Mouse (Mus musculus) midbrain, embryonic 16.5 days (tissue): ENCODE results near the gene Sdc3. TPM values are rescaled to one million over a fixed set of nuclear protein-coding genes. Genes with fewer than 3 reads are reported as not detected.

Experiments used
- ATAC-seq: fragments of 200-750 bp; cut with Nextera tagmentation; 2 replicates; pipeline ENCODE4 v1.8.0; 2017; ENCODE audit warnings: moderate TSS enrichment
- H3K27ac ChIP-seq: fragments of 300-500 bp; sonication (generic); 2 replicates; pipeline ENCODE4 v1.5.1; 2014; ENCODE audit warnings: mild to moderate bottlenecking, low read length, mixed read lengths
- H3K27me3 ChIP-seq: fragments of 300-500 bp; sonication (generic); 2 replicates; pipeline ENCODE4 v1.6.1; 2014; ENCODE audit warnings: low read depth, low read length, mixed read lengths; ENCODE audit not compliant: control insufficient read depth, insufficient read depth
- H3K36me3 ChIP-seq: fragments of 300-500 bp; sonication (generic); 2 replicates; pipeline ENCODE4 v1.6.1; 2014; ENCODE audit warnings: mild to moderate bottlenecking, low read length, moderate library complexity, mixed read lengths; ENCODE audit not compliant: control insufficient read depth, insufficient read depth
- H3K4me1 ChIP-seq: fragments of 300-500 bp; sonication (generic); 2 replicates; pipeline ENCODE4 v1.6.1; 2014; ENCODE audit warnings: mild to moderate bottlenecking, low read length, mixed read lengths; ENCODE audit not compliant: control insufficient read depth, insufficient read depth
- H3K4me2 ChIP-seq: fragments of 300-500 bp; sonication (generic); 2 replicates; pipeline ENCODE4 v1.6.1; 2014; ENCODE audit warnings: mild to moderate bottlenecking, low read length, mixed read lengths
- H3K4me3 ChIP-seq: fragments of 300-500 bp; sonication (generic); 2 replicates; pipeline ENCODE4 v1.5.1; 2014; ENCODE audit warnings: low read depth, mild to moderate bottlenecking, low read length, moderate library complexity, mixed read lengths
- H3K9ac ChIP-seq: fragments of 300-500 bp; sonication (generic); 2 replicates; pipeline ENCODE4 v1.6.1; 2014; ENCODE audit warnings: low read depth, low read length, mixed read lengths
- H3K9me3 ChIP-seq: fragments of 300-500 bp; sonication (generic); replicated peaks from 2 replicates; pipeline ENCODE4 v1.6.1; 2014; ENCODE audit warnings: mild to moderate bottlenecking, low read length, mixed read lengths; ENCODE audit not compliant: control insufficient read depth, poor library complexity, severe bottlenecking
- WGBS: fragments of 180-500 bp; shearing (Covaris S2); extraction: QIAGEN DNeasy Blood & Tissue Kit; methylation state at CpG from one replicate; pipeline ENCODE4 v1.1.7; 2014; 5-methylcytosine and 5-hydroxymethylcytosine counted together
- polyA plus RNA-seq: library from polyadenylated mRNA; unstranded; fragments of >200 nt; fragmentation: Nextera tagmentation; extraction: Ambion mirVana; gene quantifications from 2 replicates; pipeline ENCODE4 v1.2.1, GENCODE M21; 2015

The Sdc3 gene
- polyA plus RNA-seq = 188 and 205 TPM in 2 replicates

DNA sequence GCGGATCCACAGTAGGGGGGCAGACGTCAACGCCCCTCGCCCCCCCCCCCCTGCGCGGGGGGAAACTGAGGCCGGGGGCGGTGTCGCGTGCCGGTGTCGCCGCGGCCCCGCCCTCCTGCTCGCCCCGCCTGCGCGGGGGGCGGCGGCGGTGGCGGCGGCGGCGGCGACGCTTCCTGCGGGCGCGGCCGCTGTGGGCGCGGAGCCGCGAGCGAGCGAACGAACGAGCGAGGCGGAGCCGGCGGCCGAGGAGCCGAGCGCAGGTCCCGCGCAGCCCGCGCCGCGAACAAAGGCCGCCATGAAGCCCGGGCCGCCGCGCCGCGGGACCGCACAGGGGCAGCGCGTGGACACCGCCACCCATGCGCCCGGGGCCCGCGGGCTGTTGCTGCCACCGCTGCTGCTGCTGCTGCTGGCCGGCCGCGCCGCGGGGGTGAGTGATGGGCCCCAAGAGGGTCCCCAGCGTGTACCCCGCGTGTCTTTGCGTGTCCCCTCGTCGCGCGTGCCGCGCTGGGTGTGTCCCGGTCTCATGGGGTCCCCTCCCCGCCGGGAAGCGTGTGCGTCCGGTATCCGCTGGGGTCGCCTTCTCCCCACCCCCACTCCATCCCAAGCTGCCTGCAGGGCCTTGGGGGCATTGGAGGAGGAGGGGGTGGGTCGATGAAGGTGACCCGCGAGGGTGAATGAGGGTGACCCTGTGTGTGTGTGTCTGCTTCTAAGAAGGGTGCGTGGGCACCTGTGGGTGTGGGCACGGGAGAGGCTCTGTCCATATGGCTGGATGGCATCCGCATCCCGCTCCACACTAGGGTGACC, at the start of gene Sdc3:
Gene Sdc3, plus strand, starts transcription at position 162 of the 804 bp plus-strand sequence.
- Histone ChIP-seq H3K9ac (peak within 1 kb of the TSS; percentile 100), H3K4me2 (peak within 1 kb of the TSS; percentile 92), H3K9me3 (no peaks in the 10 kb centered on the region), H3K27me3 (no peaks in the 10 kb centered on the region), H3K36me3 (no peaks in the 10 kb centered on the region), H3K4me1 (peaks cover 43% of the 10 kb centered on the region), H3K27ac (peak within 1 kb of the TSS; percentile 88), H3K4me3 (peak within 1 kb of the TSS; percentile 95)
- 2% methylated on average over 29 of the region's 99 CpGs for WGBS
- peak; percentile 50 for ATAC-seq

- Histone ChIP-seq H3K4me1 (peaks cover 16% of the 10 kb centered on the region), H3K9ac (no peak overlapping the region), H3K36me3 (peaks cover 24% of the 10 kb centered on the region), H3K4me2 (no peak overlapping the region), H3K4me3 (no peak overlapping the region), H3K27ac (peak overlapping the region; percentile 71; the same call in 1 of the 2 replicates), H3K9me3 (no peaks in the 10 kb centered on the region), H3K27me3 (no peaks in the 10 kb centered on the region)
- 51% methylated on average over 4 of the region's 4 CpGs for WGBS
- no peak for ATAC-seq
These were observed 48.3 kb upstream of the Sdc3 start for GRCm38 (mm10) chr4:130744058-130744457.

GRCm38 (mm10) chr4:130745561-130746306, 46.6 kb upstream of the Sdc3 start:
- no peak overlapping the region for H3K4me2 ChIP-seq
- H3K9ac ChIP-seq = no peak overlapping the region
- peaks cover 33% of the 10 kb centered on the region for H3K36me3 ChIP-seq
- no peaks in the 10 kb centered on the region for H3K27me3 ChIP-seq
- H3K4me3 ChIP-seq = no peak overlapping the region
- WGBS = 82% methylated on average over 5 of the region's 5 CpGs
- H3K4me1 ChIP-seq = peaks cover 16% of the 10 kb centered on the region
- H3K27ac ChIP-seq = no peak overlapping the region
- no peak for ATAC-seq
- no peaks in the 10 kb centered on the region for H3K9me3 ChIP-seq

GRCm38 (mm10) chr4:130749566-130749965, 42.8 kb upstream of the Sdc3 start:
- Histone ChIP-seq H3K4me1 (peaks cover 4% of the 10 kb centered on the region; the same call in 1 of the 2 replicates), H3K9ac (no peak overlapping the region), H3K36me3 (peaks cover 35% of the 10 kb centered on the region), H3K27me3 (no peaks in the 10 kb centered on the region), H3K4me3 (no peak overlapping the region), H3K4me2 (no peak overlapping the region), H3K9me3 (no peaks in the 10 kb centered on the region), H3K27ac (no peak overlapping the region)
- WGBS = 77% methylated on average over 7 of the region's 7 CpGs
- no peak for ATAC-seq

- Histone ChIP-seq H3K27me3 (no peaks in the 10 kb centered on the region), H3K4me1 (no peaks in the 10 kb centered on the region; the same call in 1 of the 2 replicates), H3K4me2 (no peak overlapping the region), H3K9me3 (no peaks in the 10 kb centered on the region), H3K9ac (no peak overlapping the region), H3K4me3 (no peak overlapping the region), H3K27ac (no peak overlapping the region), H3K36me3 (peaks cover 36% of the 10 kb centered on the region)
- WGBS = 90% methylated on average over 2 of the region's 2 CpGs
- ATAC-seq = no peak
These were observed 40.4 kb upstream of the Sdc3 start for GRCm38 (mm10) chr4:130751966-130752365.

DNA sequence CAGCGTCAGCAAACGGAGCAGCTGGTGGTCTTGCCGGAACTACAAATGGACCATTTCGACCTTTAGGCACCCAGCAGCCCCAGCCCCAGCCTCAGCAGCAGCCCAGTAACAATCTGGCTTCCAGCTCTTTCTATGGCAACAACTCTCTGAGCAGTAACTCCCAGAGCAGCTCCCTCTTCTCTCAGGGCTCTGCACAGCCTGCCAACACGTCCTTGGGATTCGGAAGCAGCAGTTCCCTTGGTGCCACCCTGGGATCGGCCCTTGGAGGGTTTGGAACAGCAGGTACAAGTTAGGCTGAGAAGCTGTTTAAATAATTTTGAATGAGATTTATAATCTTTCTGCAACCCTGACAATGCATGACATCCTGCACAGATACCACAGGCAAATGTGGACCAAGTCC, 39.7 kb upstream of the Sdc3 start:
- no peak overlapping the region for H3K4me2 ChIP-seq
- ATAC-seq = no peak
- no peak overlapping the region for H3K4me3 ChIP-seq
- H3K4me1 ChIP-seq = no peaks in the 10 kb centered on the region; the same call in 1 of the 2 replicates
- no peak overlapping the region for H3K27ac ChIP-seq
- H3K36me3 ChIP-seq = peaks cover 30% of the 10 kb centered on the region
- 81% methylated on average over 7 of the region's 7 CpGs for WGBS
- no peaks in the 10 kb centered on the region for H3K27me3 ChIP-seq
- no peak overlapping the region for H3K9ac ChIP-seq
- no peaks in the 10 kb centered on the region for H3K9me3 ChIP-seq

DNA sequence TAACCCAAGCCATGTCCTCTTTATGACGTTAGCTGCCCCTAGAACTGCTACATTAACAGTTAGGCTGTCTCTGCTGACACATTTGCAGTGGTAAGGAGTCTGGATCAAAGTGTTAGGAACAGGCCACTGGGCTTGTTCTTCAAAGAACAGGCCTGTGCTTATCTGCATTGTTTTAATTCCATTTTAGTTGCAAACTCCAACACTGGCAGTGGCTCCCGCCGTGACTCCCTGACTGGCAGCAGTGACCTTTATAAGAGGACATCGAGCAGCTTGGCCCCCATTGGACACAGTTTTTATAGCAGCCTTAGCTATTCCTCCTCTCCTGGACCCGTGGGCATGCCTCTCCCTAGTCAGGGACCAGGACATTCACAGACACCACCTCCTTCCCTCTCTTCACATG, 38.6 kb upstream of the Sdc3 start:
- 75% methylated on average over 5 of the region's 5 CpGs for WGBS
- Histone ChIP-seq H3K27ac (no peak overlapping the region), H3K4me1 (no peaks in the 10 kb centered on the region; the same call in 1 of the 2 replicates), H3K27me3 (no peaks in the 10 kb centered on the region), H3K4me3 (no peak overlapping the region), H3K9me3 (no peaks in the 10 kb centered on the region), H3K9ac (no peak overlapping the region), H3K4me2 (no peak overlapping the region), H3K36me3 (peaks cover 26% of the 10 kb centered on the region)
- ATAC-seq = no peak

GRCm38 (mm10) chr4:130754776-130755175, 37.6 kb upstream of the Sdc3 start:
- WGBS = 97% methylated on average over 2 of the region's 2 CpGs
- H3K4me1 ChIP-seq = no peaks in the 10 kb centered on the region; the same call in 1 of the 2 replicates
- no peaks in the 10 kb centered on the region for H3K27me3 ChIP-seq
- H3K9me3 ChIP-seq = no peaks in the 10 kb centered on the region
- no peak for ATAC-seq
- no peak overlapping the region for H3K4me2 ChIP-seq
- H3K4me3 ChIP-seq = no peak overlapping the region
- no peak overlapping the region for H3K27ac ChIP-seq
- no peak overlapping the region for H3K9ac ChIP-seq
- peaks cover 23% of the 10 kb centered on the region for H3K36me3 ChIP-seq

- Histone ChIP-seq H3K4me3 (no peak overlapping the region), H3K9ac (no peak overlapping the region), H3K27ac (no peak overlapping the region), H3K4me2 (no peak overlapping the region), H3K36me3 (peaks cover 17% of the 10 kb centered on the region), H3K27me3 (no peaks in the 10 kb centered on the region), H3K4me1 (no peaks in the 10 kb centered on the region; the same call in 1 of the 2 replicates), H3K9me3 (no peaks in the 10 kb centered on the region)
- WGBS = 96% methylated on average over 2 of the region's 2 CpGs
- no peak for ATAC-seq
These were observed 32.5 kb upstream of the Sdc3 start for GRCm38 (mm10) chr4:130759875-130760274.
